Mouse (Mus musculus) lung, postnatal 25 days (tissue): Measurements from ENCODE around the gene Grtp1.

Source experiments
- DNase-seq: peaks from one replicate; pipeline ENCODE4 v3.0.0; 2022; ENCODE audit warnings: low spot score

The Grtp1 gene

GRCm38 (mm10) chr8:13174811-13175210 lies 25.6 kb downstream of the Grtp1 start:
- no peak for DNase-seq

DNA sequence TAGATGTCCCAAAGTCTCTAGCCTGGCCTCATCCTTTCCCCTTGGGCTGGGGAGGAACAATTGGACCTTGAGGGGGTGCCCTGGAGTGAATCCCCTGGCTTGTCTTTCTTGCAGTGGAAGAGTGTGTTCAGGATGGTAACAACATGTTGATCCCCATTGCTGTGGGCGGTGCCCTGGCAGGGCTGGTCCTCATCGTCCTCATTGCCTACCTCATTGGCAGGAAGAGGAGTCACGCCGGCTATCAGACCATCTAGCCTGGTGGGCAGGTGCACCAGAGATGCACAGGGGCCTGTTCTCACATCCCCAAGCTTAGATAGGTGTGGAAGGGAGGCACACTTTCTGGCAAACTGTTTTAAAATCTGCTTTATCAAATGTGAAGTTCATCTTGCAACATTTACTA lies 26.1 kb downstream of the Grtp1 start:
- no peak for DNase-seq

DNA sequence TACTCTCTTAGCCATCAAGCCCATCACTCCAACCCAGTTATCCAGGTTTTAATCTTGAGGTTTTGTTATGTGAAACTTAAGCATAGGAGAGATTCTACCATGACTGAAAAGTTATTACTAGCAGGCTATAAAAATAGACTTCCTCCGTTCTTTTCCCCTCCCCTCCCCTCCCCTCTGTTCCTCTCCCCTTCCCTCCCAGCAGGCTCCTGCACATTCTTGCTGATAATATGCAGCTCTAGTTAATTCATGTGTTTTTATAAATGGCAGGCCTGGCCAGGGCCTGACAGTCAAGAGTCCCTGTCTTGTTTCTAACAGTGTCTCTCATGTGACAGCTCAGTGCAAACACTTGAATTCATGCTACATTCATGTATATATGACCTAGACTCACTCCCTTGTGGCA lies 29.9 kb downstream of the Grtp1 start:
- DNase-seq, result no peak

DNA sequence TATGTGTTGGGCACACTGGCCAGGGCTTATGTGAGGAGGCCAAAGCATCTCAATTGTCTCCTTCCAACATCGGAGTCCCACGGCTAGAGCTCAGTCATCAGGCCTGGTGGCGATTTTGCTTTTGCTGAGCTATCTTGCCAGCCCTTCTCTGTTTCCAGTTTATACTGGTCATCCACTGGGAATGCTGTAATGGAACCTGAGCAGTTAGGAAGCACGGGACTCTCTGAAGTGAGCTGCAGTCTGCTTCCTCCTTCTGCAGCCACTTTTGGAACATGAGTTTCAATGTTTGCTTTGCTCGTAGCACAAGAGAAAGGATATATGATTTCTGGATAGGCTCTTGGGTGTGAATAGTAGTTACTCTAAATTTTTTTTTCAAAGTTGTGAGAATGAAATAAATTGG lies 36.1 kb downstream of the Grtp1 start:
- DNase-seq, result no peak

GRCm38 (mm10) chr8:13163563-13163962 lies 36.9 kb downstream of the Grtp1 start:
- no peak for DNase-seq

DNA sequence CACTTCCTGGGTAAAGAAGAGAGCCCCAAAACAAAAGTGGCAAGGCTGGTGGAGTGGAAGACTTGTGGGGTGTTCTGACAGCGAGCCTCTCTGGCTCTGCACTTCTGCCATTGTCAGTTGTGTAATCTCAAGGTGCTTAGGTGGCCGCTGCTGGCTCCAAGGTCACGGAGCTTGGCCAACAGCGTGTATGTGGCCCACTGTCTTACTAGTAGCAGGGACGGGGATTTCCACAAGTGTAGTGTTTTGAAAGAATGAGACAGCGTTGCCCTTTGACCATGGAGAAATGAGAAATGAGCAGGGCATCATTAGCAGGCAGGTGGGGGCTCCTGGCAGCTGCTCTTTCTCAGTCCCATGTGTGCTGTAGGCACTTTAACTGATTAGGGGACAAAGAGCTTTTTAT lies 38.3 kb downstream of the Grtp1 start:
- DNase-seq, result peak; percentile 20

DNA sequence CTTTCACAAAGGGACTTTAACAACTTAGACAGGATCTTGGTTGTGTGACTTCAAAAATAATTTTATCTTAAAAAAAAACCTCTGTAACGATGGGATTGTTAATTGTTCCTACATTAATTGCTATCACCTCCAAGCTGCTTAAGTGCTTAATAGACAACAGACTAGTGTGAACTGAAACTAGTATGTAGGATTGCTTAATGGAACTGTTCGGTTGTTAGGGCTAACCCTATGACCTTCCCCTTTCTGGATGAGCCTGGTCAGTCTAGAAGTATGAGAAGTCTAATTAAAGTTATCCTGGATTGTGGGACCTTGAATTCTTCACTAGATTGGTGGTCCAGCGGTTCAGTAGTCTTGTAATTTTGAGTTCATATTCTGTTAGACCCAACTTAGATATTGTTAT lies 39.7 kb downstream of the Grtp1 start:
- DNase-seq, result peak; percentile 16

DNA sequence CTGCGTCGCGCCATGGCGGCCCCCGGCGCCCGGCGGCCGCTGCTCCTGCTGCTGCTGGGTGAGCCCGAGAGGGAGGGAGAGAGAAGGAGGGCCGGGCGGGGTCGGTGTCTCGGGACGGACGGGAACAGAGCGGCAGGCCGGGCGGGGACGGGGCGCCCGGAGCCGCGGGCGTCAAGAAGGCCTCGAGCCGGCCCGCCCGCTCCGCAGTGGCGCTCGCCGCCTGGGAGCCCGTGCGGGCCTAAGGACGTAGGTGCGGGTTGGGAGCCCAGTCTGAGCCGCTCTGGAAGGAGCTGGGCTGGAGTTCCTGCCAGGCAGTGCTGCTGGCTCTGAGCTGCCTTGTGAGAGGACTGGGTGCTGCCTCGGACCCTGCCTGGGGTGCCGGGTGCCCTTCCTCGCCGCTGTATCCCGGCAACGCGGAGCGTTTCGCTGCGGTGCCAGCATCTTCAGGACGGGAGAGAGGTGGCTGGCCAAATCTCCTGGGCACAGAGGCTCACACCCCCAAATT lies 41.0 kb downstream of the Grtp1 start:
- peak; percentile 6 for DNase-seq

DNA sequence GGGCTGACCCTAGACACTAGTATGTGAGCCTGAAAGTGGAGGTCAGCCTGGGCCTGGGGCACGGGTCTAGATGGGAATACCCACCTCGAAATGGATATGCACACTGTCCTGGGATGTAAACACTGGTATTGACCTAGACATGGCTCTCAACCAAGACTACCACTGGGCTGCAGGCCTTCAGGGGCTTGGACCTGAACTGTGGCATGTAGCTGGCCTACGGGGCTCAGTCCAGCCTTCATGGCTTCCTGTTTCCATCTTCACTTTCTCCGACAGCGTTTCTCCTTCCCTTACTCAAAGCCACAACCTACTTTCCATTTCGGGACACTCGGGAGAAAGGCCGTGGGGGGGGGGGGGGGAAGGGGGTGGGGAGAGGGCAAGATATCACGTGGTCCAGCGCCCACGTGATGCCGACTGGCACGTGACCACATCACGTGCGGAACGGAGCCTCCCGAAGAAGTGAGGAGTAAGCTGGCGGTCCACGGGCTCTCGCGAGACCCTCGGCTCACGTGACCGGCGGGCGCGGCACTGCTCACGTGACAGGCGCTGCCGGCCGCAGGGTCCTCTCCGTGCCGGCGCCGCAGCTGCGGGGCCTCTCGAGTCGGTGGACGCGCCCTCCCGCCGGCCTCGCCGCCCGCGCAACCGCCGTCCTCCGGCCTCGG lies 41.6 kb downstream of the Grtp1 start, which contains the start of gene Lamp1:
Lamp1 (plus strand) TSS at position 444 of the 659 bp plus-strand sequence.
- peak; percentile 99 for DNase-seq

- no peak for DNase-seq
Measured at GRCm38 (mm10) chr8:13156327-13157097, 43.9 kb downstream of the Grtp1 start.

GRCm38 (mm10) chr8:13155358-13155757 lies 45.1 kb downstream of the Grtp1 start:
- DNase-seq, result peak; percentile 10

DNA sequence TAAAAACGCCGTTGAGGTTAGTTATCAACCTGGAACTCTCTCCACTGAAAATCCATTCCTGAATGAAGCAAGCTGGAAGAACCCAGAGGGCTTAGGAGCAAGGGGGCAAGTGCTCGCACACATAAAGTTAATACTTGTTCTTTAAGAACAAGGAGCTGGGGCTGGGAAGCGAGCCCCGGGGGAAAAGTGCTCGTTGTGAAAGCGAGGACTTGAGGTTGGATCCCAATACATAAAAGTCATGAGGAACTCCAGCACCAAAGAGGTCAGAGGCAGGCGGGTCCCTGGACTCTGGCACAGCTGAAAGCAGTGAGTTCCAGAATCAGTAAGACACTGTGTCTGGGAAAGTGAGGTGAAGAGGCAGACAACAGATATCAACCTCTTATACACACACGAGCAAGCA lies 46.3 kb downstream of the Grtp1 start:
- no peak for DNase-seq

DNA sequence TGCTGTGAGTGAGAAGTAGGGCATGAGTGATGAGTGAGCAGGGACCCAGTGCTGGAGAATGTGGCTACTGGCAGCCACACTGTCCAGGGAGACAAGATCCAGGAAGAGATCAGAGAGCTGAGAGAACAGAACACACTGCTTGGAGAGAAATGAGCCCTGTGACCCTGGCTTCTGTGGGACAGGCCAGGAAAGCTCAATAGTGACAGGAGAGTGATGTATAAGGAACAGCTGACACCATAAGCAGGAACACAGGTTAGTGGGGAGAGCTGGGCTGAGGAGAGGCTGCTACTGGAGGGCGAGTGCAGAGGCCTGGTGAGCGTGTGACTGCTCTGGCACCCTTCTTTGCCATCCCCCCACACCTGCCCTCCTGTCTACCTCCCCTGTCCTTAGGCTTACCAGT lies 49.5 kb downstream of the Grtp1 start:
- DNase-seq, result no peak

DNA sequence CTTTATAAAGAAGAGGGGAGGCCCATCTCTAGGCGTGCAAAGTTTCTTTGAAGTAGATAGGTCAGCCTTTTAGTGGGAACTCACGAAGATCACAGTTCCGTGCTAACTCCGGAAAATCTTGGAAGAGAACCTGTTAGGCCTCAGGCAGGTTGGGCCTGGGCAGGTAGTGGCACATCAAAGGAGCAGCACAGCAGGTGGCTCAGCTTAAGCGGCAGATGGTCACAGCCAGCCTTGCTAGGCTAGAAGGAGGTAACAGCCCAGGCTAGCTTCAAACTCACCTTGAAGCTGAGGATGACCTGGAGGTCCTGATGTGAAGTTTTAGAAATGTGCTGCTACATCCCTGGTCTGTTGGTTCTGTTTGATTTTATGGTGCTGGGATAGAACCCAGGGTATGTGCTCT lies 50.6 kb downstream of the Grtp1 start:
- no peak for DNase-seq

DNA sequence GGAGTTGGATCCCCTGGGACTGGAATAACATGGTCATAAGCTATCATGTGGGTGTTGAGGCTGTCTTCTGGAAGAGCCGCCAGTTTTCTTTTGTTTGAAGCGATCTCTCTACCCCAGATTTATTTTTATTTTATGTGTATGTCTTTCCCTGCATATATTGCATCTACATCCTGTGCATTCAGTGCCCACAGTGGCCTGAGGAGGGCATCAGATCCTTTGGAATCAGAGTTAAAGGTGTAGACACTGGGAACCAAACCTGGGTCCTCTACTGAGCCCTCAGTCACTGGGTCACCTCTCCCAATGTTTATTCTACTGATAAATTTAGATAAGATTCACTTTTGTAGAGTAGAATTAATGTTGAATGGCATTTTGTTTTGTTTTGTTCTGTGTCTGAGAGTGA lies 51.1 kb downstream of the Grtp1 start:
- DNase-seq, result no peak

DNA sequence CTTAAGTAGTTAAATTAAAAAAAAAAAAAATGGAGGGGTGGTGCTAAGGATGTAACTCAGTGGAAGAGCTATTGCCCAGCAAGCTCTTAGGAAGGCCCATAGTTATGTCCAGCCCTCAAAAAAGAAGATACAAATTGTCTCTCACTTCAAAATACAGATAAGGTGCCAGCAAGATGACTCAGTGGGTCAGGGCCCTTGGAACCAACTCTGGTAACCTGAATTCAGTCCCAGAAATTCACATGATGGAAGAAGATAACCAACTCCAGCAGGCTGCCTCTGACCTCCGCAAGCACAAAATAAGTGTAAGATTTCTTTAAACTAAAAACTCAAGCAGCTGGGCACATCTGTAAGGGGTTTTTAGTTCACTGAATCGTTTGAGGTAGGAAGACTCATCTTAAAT lies 51.9 kb downstream of the Grtp1 start:
- no peak for DNase-seq

DNA sequence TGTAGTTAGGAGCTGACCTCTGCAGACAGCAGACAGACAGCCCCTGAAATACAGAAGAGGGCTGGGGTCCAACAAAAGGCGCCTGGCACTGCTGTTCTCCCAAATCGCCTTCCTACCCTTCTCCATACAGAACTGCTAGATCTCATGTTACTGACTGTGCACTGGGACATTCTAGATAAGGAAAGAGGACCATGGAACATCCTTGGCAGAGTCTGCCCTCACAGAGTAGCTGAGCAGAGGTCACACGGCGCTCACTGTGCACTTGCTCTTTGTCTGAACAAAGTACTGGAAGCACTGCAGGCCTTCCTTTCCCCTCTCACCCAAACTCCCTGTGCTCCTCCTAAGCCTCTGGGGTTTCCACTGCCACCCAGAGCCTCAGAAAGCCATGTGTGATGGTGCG lies 58.7 kb downstream of the Grtp1 start:
- no peak for DNase-seq

GRCm38 (mm10) chr8:13139641-13140182 lies 60.7 kb downstream of the Grtp1 start:
- no peak for DNase-seq

DNA sequence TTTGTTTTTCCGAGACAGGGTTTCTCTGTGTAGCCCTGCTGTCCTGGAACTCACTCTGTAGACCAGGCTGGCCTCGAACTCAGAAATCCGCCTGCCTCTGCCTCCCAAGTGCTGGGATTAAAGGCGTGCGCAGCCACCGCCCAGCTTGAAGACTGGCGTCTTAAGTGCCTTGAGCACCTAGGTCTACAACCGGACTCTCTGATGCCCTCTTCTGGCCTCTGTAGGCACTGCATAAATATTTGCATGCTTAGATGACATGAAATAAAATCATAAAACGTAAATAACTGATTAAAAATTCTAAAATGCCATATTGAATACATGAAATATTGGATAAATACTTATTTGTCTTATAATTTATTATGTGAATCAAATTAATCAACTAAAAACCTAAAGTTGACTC lies 68.2 kb downstream of the Grtp1 start:
- DNase-seq, result peak; percentile 57

DNA sequence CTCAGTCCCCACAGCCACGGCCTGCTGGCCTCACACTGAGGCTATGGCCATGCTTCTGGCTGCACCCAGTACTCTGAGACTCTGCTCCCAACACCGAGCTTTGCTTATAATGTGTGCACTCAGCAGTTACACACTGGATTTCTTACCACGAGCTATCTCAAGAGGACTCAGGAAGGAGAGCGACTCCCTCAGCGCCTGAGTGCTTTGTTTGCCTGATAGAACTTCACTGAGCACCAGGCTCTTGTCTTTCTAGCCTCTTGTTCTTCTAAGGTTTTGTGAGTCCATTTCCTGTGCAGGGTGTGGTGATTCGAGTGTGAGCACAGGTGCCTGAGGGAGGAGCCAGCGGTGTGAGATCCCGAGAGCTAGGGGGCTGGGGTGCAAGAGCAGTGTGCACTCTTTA lies 75.5 kb downstream of the Grtp1 start:
- peak; percentile 10 for DNase-seq

DNA sequence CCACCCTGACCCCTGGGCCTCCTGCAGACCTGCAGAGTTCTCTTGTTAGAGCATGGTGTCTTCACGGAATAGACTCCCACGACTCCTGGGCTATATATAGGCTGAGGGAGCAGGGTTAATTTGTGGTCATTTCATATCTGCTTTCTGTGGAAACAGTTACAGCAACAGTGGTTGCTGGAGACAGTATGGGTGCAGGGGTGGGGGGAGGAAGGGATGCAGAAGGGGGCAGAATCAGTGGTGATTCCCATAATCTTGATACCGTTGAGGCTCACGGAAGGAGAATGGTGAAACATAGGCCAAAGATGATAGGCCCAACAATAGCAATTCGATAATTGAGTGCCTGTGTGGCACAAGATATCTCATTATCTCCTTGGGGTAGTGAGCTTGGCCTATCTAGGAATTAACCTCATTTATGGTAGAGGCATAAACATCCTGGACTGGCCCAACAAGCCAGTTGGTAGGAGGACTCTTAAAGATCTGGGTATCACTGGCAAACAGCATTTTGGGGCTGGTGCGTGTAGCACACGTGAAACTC lies 77.5 kb downstream of the Grtp1 start:
- no peak for DNase-seq
